Mouse (Mus musculus): ENCODE measurements around the gene Mms22l. TPM values are rescaled to one million over a fixed set of nuclear protein-coding genes. Genes with fewer than 3 reads are reported as not detected.
"Not testable (repeated sequence)": the region's sequence is repeated elsewhere in the genome, so short reads cannot be mapped to it uniquely, and the experiment has no call there.

The Mms22l gene
- total RNA-seq (2017), result 37.0 and 44.1 TPM in 2 replicates

- ATAC-seq (replicated peaks in 1 of 2; ENCODE audit: insufficient read depth in 1 of 2, low FRiP score in 2 of 2, low TSS enrichment in 1 of 2, low read depth in 1 of 2, poor library complexity in 2 of 2, severe bottlenecking in 2 of 2), result peak; percentile 96 to 98
Observed at GRCm38 (mm10) chr4:24496116-24496952, at the start of gene Mms22l. TSS of gene Mms22l (plus strand) at chr4:24496451.

- not testable (repeated sequence) for ATAC-seq (replicated peaks in 1 of 2; ENCODE audit: insufficient read depth in 1 of 2, low FRiP score in 2 of 2, low TSS enrichment in 1 of 2, low read depth in 1 of 2, poor library complexity in 2 of 2, severe bottlenecking in 2 of 2)
Observed at GRCm38 (mm10) chr4:24484046-24484445, 12.2 kb upstream of the Mms22l start.

GRCm38 (mm10) chr4:24496953-24497319 lies 685 bp downstream of the Mms22l start:
- ATAC-seq (replicated peaks in 1 of 2; ENCODE audit: insufficient read depth in 1 of 2, low FRiP score in 2 of 2, low TSS enrichment in 1 of 2, low read depth in 1 of 2, poor library complexity in 2 of 2, severe bottlenecking in 2 of 2), result no peak

GRCm38 (mm10) chr4:24509195-24509594 lies 12.9 kb downstream of the Mms22l start:
- no peak for ATAC-seq (replicated peaks in 1 of 2; ENCODE audit: insufficient read depth in 1 of 2, low FRiP score in 2 of 2, low TSS enrichment in 1 of 2, low read depth in 1 of 2, poor library complexity in 2 of 2, severe bottlenecking in 2 of 2)

- no peak for ATAC-seq (replicated peaks in 1 of 2; ENCODE audit: insufficient read depth in 1 of 2, low FRiP score in 2 of 2, low TSS enrichment in 1 of 2, low read depth in 1 of 2, poor library complexity in 2 of 2, severe bottlenecking in 2 of 2)
Observed at GRCm38 (mm10) chr4:24536989-24537388, 40.7 kb downstream of the Mms22l start.

GRCm38 (mm10) chr4:24543421-24543820 lies 47.2 kb downstream of the Mms22l start:
- no peak for ATAC-seq (replicated peaks in 1 of 2; ENCODE audit: insufficient read depth in 1 of 2, low FRiP score in 2 of 2, low TSS enrichment in 1 of 2, low read depth in 1 of 2, poor library complexity in 2 of 2, severe bottlenecking in 2 of 2)

- no peak for ATAC-seq (replicated peaks in 1 of 2; ENCODE audit: insufficient read depth in 1 of 2, low FRiP score in 2 of 2, low TSS enrichment in 1 of 2, low read depth in 1 of 2, poor library complexity in 2 of 2, severe bottlenecking in 2 of 2)
Observed at GRCm38 (mm10) chr4:24544677-24545151, 48.5 kb downstream of the Mms22l start.

- ATAC-seq (replicated peaks in 1 of 2; ENCODE audit: insufficient read depth in 1 of 2, low FRiP score in 2 of 2, low TSS enrichment in 1 of 2, low read depth in 1 of 2, poor library complexity in 2 of 2, severe bottlenecking in 2 of 2), result peak in 1 of 2 experiments; percentile 21; a peak in 1 of 4 replicates
Observed at GRCm38 (mm10) chr4:24556116-24556820, 60.0 kb downstream of the Mms22l start.

- ATAC-seq (replicated peaks in 1 of 2; ENCODE audit: insufficient read depth in 1 of 2, low FRiP score in 2 of 2, low TSS enrichment in 1 of 2, low read depth in 1 of 2, poor library complexity in 2 of 2, severe bottlenecking in 2 of 2), result no peak
Observed at GRCm38 (mm10) chr4:24557149-24557548, 60.9 kb downstream of the Mms22l start.

GRCm38 (mm10) chr4:24568026-24568425 lies 71.8 kb downstream of the Mms22l start:
- no peak for ATAC-seq (replicated peaks in 1 of 2; ENCODE audit: insufficient read depth in 1 of 2, low FRiP score in 2 of 2, low TSS enrichment in 1 of 2, low read depth in 1 of 2, poor library complexity in 2 of 2, severe bottlenecking in 2 of 2)

GRCm38 (mm10) chr4:24568989-24569556 lies 72.8 kb downstream of the Mms22l start:
- ATAC-seq (replicated peaks in 1 of 2; ENCODE audit: insufficient read depth in 1 of 2, low FRiP score in 2 of 2, low TSS enrichment in 1 of 2, low read depth in 1 of 2, poor library complexity in 2 of 2, severe bottlenecking in 2 of 2), result no peak

- peak; percentile 75 to 87 for ATAC-seq (replicated peaks in 1 of 2; ENCODE audit: insufficient read depth in 1 of 2, low FRiP score in 2 of 2, low TSS enrichment in 1 of 2, low read depth in 1 of 2, poor library complexity in 2 of 2, severe bottlenecking in 2 of 2)
Observed at GRCm38 (mm10) chr4:24574276-24574675, 78.0 kb downstream of the Mms22l start.

GRCm38 (mm10) chr4:24577594-24577993 lies 81.3 kb downstream of the Mms22l start:
- no peak for ATAC-seq (replicated peaks in 1 of 2; ENCODE audit: insufficient read depth in 1 of 2, low FRiP score in 2 of 2, low TSS enrichment in 1 of 2, low read depth in 1 of 2, poor library complexity in 2 of 2, severe bottlenecking in 2 of 2)

- ATAC-seq (replicated peaks in 1 of 2; ENCODE audit: insufficient read depth in 1 of 2, low FRiP score in 2 of 2, low TSS enrichment in 1 of 2, low read depth in 1 of 2, poor library complexity in 2 of 2, severe bottlenecking in 2 of 2), result no peak
Observed at GRCm38 (mm10) chr4:24582295-24582694, 86.0 kb downstream of the Mms22l start.

- no peak for ATAC-seq (replicated peaks in 1 of 2; ENCODE audit: insufficient read depth in 1 of 2, low FRiP score in 2 of 2, low TSS enrichment in 1 of 2, low read depth in 1 of 2, poor library complexity in 2 of 2, severe bottlenecking in 2 of 2)
Observed at GRCm38 (mm10) chr4:24583997-24584396, 87.7 kb downstream of the Mms22l start.

- no peak for ATAC-seq (replicated peaks in 1 of 2; ENCODE audit: insufficient read depth in 1 of 2, low FRiP score in 2 of 2, low TSS enrichment in 1 of 2, low read depth in 1 of 2, poor library complexity in 2 of 2, severe bottlenecking in 2 of 2)
Observed at GRCm38 (mm10) chr4:24594824-24595223, 98.6 kb downstream of the Mms22l start.

- no peak for ATAC-seq (replicated peaks in 1 of 2; ENCODE audit: insufficient read depth in 1 of 2, low FRiP score in 2 of 2, low TSS enrichment in 1 of 2, low read depth in 1 of 2, poor library complexity in 2 of 2, severe bottlenecking in 2 of 2)
Observed at GRCm38 (mm10) chr4:24596942-24597611, 100.8 kb downstream of the Mms22l start.

- ATAC-seq (replicated peaks in 1 of 2; ENCODE audit: insufficient read depth in 1 of 2, low FRiP score in 2 of 2, low TSS enrichment in 1 of 2, low read depth in 1 of 2, poor library complexity in 2 of 2, severe bottlenecking in 2 of 2), result no peak
Observed at GRCm38 (mm10) chr4:24598637-24599036, 102.4 kb downstream of the Mms22l start.
